Mouse (Mus musculus) Muller cell, postnatal 12 days (primary cell): Measurements from ENCODE around the gene Golph3.

Source experiments
- DNase-seq: peaks from one replicate; pipeline ENCODE4 v3.0.0-alpha.2; 2015; ENCODE audit errors: inconsistent ontology term

Gene Golph3

GRCm38 (mm10) chr15:12380548-12380947 is 59.3 kb downstream of the Golph3 start:
- DNase-seq: no peak

- DNase-seq: no peak
Measured at GRCm38 (mm10) chr15:12384679-12385078, 63.4 kb downstream of the Golph3 start.

- no peak for DNase-seq
Measured at GRCm38 (mm10) chr15:12388726-12389489, 67.7 kb downstream of the Golph3 start.

- DNase-seq: no peak
Measured at GRCm38 (mm10) chr15:12394758-12395157, 73.5 kb downstream of the Golph3 start.

GRCm38 (mm10) chr15:12397032-12397431 is 75.8 kb downstream of the Golph3 start:
- no peak for DNase-seq
